Mouse (Mus musculus) activated CD4-positive, CD25-positive, alpha-beta regulatory T cell, adult 9 weeks (primary cell): ENCODE measurements around the gene 2310079G19Rik. TPM values are rescaled to one million over a fixed set of nuclear protein-coding genes. Genes with fewer than 3 reads are reported as not detected.

Experiments
- polyA plus RNA-seq: library from polyadenylated mRNA; unstranded; fragments of 100-300 nt; shearing (Covaris generic); gene quantifications from one replicate; pipeline ENCODE4 v1.2.1, GENCODE M21; 2017

2310079G19Rik gene
- polyA plus RNA-seq = not detected

DNA sequence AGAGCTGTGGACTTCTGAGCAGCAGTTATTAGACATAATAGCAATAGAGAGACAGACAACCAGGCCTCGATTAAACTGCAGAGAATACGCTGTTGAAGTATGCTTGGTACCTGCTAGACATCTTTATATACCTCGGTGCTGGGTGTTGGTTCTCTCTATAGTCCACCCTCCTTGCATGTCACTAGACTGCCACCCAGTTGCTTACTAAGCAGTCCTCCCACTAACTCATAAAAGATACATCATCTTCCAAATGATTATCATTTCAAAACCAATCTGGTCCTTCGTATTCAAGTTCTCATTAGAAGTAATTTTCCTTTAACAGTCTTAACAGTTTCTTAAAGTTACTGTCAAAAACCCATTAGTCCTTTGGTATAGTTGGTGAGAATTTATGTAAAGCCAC, at the start of gene 2310079G19Rik:
Gene 2310079G19Rik (minus strand): TSS at position 101 of the 400 bp plus-strand sequence.

DNA sequence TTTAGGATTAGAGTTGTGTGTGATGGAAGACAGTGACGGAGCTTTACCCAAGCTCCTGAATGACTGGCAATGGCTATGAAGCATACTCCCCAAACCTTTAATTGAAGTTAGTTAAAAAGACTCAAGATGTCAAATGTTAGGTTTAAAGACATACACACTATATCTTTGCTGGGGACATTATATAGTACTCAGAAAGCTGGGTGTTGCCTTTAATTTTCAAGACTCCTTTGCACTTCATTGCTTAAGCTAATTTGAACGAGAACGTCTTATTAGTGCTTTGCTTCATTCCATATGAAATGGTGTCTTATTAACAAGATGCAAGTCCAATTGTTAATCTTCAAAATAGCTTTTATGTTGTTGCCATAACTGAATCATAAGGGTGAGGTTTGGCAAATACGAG, 44.1 kb upstream of the 2310079G19Rik start, which contains the start of gene Krtap27-1:
Gene Krtap27-1 (minus strand): TSS at position 101 of the 400 bp plus-strand sequence.

GRCm38 (mm10) chr16:88647358-88647846, 19.9 kb upstream of the 2310079G19Rik start, which contains the start of gene Krtap26-1:
Krtap26-1 (minus strand) TSS chr16:88647796.

GRCm38 (mm10) chr16:88611922-88612321, 15.5 kb downstream of the 2310079G19Rik start, which contains the start of gene Krtap24-1:
Krtap24-1 (minus strand) TSS chr16:88612279.

Other genes starting within 250 kb of the 2310079G19Rik start
- not detected for gene Cldn17, start 120.7 kb downstream of the 2310079G19Rik start, polyA plus RNA-seq
- gene Cldn8, start 64.5 kb downstream of the 2310079G19Rik start, polyA plus RNA-seq = not detected
- not detected for gene Krtap24-1, start 15.4 kb downstream of the 2310079G19Rik start, polyA plus RNA-seq
- gene Krtap26-1, start 20.1 kb upstream of the 2310079G19Rik start, polyA plus RNA-seq = not detected
- gene Krtap27-1, start 44.0 kb upstream of the 2310079G19Rik start, polyA plus RNA-seq = not detected
- not detected for gene 2310061N02Rik, start 80.3 kb upstream of the 2310079G19Rik start, polyA plus RNA-seq
- not detected for gene Krtap13-1, start 101.2 kb upstream of the 2310079G19Rik start, polyA plus RNA-seq
- not detected for gene Krtap13, start 124.0 kb upstream of the 2310079G19Rik start, polyA plus RNA-seq
- not detected for gene 2310034C09Rik, start 131.2 kb upstream of the 2310079G19Rik start, polyA plus RNA-seq
- not detected for gene 2310057N15Rik, start 146.5 kb upstream of the 2310079G19Rik start, polyA plus RNA-seq
- gene Gm5965, start 150.2 kb upstream of the 2310079G19Rik start, polyA plus RNA-seq = not detected
- gene Gm20741, start 184.6 kb upstream of the 2310079G19Rik start, polyA plus RNA-seq = not detected
- not detected for gene Krtap15, start 192.5 kb upstream of the 2310079G19Rik start, polyA plus RNA-seq
- gene Krtap14, start 198.5 kb upstream of the 2310079G19Rik start, polyA plus RNA-seq = not detected
- not detected for gene Krtap19-1, start 241.7 kb upstream of the 2310079G19Rik start, polyA plus RNA-seq
- not detected for gene Krtap19-2, start 246.6 kb upstream of the 2310079G19Rik start, polyA plus RNA-seq